Mouse (Mus musculus): ENCODE measurements at regions not wholly inside any gene's neighbourhood (a gene's known extent, or its start where the extent isn't known, plus 50 kb on each side); places are given as distances from the start of the nearest gene placed in this dataset.

DNA sequence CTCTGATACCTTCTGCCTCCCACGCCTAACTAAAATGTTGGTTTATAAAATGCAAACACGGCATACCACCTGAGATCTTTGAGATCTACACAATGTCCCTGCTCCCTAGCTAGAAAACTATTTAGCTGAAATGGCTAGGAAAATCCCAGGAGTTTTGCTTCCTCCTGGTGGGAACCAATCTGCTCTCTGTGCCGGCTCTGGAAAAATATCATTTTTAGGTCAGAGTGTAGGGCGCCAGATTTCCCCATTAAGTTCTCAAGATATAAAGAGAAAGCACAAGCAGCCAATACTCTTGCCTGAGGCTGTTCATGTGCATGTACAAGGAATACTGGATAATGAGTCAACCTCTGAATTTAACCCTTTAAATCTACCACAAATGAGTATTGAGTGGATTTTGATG, 301.0 kb downstream of the 9330182O14Rik start:
- DNase-seq, result peak; percentile 50

DNA sequence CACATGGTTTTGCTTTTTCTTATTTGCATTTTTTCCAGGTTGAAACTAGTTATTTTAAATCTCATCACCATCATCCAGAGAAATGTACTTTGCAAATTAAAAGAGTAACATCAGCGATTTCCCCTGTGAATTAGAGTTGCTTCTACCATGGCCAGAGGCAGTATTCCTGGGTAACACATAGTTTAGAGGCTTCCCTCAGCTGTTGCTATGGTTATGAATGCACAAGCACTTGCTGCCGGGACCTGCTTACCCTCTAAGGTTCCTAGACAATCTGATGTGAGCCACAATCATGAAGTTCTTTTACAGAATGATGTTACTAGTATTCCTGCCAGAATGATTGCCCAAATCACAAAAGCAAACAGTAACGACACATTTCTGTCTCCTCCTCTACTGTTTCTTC, 302.5 kb downstream of the 9330182O14Rik start:
- DNase-seq, result no peak

DNA sequence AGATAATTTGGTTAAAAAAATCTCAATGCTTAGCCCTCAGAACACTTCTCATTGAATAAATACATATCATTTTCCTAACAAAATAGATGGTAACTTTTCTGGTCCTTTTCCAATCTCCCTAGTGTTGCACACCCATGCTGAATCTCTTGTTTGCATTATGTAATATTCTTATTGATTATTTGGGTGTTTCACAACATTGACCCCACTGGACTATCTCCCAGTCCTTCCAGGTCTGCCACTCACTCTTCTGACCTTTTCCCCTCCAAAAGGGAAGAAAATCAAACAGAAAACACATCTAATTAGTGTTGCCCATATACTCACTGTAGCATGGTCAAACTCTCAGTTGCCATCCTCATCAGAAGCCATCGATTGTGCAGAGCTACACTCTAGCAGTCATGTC, 305.7 kb downstream of the 9330182O14Rik start:
- no peak for DNase-seq

DNA sequence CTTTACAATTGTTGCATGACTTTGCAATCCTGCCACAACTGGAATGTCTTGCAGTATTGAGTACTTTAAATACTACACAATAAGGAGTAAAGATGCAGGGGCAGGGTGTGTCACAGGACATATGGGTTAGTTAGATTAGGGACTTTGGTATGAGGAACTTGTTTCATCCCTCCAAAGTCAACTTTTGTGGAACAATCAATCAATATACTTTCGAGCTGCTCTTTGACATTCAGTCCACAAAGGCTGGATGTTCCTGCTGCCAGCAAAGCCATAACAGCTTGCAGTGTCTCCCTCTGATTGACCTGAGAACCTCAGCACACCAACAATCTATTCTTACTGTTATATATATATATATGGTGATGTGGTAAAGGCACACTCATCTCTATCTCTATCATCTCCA, 314.5 kb downstream of the 9330182O14Rik start:
- DNase-seq, result no peak

DNA sequence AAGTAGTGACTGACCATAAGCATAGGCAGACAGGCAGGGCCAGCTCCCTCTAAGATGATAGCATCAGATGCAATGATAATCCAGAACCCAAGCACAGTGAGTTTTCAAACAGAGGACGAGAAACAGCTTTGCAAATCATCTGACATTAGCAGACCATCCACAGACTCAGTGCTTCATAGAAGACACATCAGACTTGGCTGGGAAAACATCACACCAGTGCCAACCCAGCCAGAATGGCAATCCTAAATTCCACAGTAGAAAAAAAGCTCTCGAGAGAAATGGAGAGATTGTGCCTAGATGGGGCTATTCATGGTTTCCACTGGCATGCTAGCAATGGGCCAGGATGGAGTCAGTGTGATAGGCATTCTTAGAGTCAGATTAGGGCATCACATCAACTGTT, 319.1 kb downstream of the 9330182O14Rik start:
- DNase-seq, result no peak

DNA sequence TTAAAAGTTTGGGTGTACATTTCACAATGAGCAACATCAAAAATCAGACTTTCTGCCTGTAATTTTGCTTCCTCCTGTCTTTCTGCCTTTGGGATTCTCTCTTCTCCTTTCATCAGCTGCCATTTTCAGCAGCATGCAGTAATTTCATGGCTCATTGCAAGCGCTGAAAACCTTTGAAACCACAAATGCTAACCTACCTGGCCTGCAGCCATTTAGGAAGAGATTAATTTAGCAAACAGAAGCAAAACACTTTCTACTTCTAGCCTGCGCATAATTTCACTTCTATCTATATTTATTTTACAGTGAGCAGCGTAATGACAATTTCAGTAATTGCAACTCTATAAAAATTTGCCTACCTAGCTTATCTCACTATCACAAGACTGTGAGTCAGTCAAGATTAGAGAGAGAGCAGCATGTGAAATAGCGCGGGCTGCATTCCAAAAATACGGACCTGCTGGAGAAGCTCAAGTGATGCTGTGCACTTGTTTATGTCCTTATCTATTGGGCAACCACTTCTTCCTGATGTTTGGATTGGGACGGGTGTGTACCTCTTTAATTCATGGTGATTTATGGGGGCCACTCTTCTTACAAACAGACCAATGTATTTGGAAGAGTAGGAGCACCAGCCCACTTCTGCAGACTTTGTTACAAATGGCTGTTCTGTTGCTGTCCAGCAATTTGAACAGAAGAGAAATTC, 341.6 kb downstream of the 9330182O14Rik start:
- DNase-seq, result peak; percentile 67

DNA sequence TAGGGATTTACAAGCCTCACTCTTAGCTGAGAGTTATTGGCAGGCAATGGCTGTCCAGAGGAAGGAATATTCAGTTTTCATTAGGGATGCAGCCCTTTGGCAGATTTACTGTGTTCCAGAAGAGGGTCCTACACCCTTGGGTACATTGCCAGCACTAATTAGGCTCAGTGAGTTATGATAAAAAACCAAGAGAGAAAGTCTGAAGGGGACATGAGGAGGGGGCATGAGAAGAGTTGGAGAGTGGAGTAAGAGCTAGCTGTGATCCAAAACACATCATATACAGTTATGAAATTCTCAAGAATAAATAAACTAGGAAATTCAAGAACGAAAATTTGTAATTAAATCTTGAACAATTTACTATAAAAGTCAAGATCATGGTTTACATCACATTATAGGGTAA, 346.2 kb downstream of the 9330182O14Rik start:
- DNase-seq, result no peak

DNA sequence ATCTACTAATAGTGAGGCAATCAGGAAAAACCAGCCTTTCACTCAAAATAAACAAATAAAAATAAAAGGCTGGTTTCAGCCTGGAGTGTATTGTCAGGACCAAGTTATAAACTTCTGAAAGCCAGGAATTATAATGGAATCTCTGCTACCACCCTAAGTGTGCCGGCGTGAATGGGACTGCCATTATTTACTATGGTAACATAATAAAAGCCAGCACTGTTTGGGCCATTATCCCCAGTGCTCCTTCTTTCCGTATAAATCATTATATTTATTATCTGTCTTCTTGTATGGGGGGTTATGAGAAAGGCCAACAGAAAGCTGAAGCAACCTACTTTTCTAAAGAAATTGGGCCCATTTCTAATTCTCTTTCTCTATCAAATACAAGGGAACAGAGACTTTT, 347.1 kb downstream of the 9330182O14Rik start:
- DNase-seq, result no peak

DNA sequence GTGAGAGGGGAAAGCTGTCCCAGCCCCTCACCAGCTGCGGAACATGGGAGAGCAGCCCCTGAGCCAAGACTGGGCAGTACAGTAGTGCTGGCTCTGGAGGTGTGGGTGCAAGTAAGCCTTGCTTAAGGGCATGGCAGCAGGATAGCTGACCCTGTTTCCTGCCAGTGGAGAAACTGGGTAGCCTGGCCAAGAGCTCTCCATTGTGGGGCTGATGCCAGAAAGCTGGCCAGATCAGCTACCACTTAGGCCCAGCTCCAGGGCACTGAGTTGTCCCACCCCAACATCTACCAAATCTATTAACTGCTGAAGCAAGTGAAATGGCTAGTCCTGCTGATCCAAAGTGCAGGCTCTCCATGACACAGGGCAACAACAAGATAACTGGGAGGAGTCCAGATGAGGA, 351.8 kb downstream of the 9330182O14Rik start:
- DNase-seq, result peak; percentile 7

DNA sequence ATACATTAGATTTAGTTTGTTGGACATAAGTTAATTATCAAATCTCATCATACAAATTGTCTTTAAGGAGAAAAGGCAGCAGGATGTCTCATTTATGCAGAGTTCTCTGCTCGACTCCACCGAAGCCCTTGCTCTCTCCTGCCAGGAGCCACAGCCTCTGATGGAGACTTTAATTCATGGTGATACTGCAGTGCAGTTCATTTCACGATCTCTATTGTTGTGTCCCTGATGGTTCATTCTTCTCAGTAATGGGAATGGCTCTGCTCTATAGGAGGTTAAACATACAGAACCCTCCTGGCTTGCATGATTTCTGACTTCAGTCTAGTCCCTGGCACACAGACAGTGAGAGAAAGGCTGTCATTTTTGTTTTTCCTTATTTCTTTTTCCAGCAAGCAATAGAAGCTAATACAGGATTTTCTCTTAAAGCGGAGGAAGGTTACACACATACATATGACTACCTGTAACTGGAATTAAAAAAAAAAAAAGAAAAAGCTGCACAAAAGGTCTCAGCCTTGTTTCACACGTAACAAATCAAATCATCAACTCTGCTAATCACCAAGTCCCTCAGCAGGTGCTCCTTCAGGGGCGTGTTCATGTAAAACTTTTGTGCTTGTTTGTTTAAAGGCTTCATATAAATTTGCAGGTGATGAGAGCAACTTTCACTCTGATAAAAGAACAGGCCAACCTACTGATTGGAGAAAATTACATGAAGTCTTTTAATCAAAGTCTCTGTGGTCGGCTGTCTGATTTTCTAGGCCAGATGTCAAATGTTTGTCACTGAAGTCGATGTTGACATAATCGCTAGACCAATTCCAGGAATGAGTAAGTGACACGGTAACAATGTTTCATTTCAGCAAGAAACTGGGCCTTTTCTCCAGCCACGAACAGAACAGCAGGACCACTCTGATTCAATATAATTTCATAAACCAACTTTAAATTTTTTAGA, 367.3 kb downstream of the 9330182O14Rik start:
- no peak for DNase-seq

DNA sequence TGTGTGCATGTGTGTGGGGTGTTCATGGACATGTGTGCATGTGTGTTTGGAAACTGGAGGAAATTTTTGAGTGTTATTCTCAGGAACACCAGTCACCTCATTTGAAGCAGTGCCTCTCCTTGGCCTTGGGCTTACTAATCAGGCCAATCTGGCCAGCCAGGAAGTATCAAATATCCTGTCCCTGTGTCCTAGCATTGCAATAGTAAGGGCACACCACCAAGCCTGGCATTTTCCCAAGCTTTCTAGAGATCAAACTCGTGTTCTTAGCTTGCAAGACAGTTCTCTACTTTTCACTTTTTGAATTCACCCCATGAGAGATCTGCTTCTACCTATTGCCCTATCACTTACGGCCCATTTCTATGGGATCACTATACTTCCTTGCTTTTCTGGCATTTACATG, 376.7 kb downstream of the 9330182O14Rik start:
- DNase-seq, result no peak

DNA sequence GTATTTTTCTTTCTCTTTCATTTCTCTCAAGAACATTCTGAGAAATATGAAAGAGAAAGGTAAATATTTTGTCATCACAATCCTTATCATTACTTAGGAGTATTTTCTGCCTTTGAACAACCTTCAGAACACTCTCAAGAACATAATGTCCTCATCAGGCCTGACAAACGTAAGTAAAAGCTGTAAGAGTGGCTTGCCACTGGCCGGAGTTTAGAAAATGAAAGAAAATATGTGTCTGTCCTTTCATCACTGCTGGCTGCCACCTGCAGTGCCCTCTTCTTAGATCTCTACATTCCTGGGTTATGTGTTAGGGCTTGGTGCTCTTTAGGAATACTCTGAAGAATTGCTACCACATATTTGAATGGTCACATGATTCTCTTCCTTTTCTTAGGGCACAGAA, 390.2 kb downstream of the 9330182O14Rik start:
- no peak for DNase-seq

DNA sequence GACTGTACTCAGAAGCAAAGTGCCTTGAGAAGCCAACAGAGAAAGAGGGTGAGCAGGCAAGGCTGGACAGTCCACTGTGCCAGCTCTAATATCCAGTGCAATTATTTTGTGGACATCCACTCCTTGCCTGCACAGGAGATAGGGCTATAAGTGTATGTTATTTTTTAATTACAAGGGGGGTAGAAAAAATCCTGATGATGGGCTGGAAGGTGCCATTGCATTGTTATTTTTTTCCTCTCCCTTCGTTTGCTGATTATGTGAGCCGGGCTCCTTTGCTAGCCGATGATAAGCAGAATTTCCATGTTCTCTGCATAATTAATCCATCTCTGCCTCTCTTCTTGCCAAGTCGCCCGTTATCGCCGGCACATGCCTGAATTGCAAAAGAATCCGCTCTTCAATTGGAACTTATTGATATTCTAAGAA, 399.3 kb downstream of the 9330182O14Rik start:
- peak; percentile 54 for DNase-seq

DNA sequence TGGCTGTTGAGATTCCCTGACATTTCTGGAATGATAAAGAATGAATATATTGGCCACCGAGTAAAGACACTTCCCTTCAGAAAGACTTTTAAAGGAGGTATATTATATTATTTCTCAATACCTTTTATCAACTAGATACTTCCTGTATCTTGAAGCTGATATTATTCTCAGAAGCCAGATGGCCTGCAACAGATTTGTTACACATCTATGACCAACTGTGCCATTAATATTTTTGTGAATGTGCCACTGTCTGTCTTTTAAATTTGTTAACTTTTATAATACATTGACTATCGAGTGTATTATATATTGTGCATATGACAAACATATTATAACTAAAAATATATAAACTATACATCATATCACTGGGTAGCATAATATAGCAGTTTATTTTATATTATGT, 427.5 kb downstream of the 9330182O14Rik start:
- DNase-seq, result no peak

DNA sequence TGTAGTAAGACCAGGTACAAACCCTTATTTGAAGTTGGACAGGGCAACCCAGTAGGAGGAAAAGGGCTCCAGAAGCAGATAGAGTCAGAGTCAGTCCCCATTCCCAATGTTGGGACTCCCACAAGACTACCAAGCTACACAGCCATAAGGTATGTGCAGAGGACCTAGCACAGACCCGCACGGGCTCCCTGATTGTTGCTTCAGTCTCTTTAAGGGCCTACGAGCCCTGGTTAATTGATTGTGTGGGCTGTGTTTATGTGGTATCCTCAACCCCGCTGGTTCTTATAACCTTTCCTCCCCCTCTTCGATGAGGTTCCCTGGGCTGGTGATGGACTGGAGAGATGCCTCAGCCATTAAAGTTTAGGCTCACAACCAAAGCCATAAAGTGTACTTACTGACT, 431.6 kb downstream of the 9330182O14Rik start:
- DNase-seq, result no peak

DNA sequence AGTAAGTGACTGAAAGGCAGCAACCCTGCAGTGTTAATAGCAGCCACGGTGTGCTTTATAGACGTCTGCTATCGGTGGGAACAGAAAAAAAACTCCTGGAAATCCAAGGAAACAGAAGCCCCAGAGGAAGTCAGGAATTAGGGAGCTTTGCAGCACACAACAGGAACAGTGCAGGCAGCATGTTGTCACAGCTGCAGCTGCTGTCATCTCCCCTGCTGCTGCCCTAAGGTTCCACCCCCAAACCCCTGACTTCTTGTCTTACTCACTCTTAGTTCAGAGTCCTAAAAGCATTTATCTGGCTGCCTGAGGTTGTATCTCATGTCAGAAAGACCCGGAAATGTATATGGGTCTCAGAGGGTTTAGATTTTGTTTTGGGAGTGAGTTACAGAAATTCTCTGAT, 432.3 kb downstream of the 9330182O14Rik start:
- no peak for DNase-seq

DNA sequence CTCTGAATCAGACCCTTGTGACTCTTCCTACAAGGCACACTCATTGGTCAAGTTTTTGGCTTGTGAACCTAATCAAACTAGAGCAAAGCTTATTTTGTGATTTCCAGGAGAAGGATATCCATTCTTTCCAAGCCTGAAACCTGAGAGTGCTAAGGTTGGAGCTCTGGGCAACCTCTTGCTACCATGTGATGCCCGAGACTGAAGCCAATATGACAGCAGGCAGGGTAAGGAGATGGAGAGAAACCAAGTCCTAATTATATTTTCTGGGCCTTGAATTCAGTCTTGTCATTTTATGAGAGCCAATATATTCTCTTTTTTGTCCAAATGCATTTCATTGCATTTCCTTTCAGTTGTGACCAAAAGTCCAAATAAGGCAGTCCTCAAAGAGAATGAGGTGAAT, 434.5 kb downstream of the 9330182O14Rik start:
- DNase-seq, result peak; percentile 76
